In the genomic region with DNA sequence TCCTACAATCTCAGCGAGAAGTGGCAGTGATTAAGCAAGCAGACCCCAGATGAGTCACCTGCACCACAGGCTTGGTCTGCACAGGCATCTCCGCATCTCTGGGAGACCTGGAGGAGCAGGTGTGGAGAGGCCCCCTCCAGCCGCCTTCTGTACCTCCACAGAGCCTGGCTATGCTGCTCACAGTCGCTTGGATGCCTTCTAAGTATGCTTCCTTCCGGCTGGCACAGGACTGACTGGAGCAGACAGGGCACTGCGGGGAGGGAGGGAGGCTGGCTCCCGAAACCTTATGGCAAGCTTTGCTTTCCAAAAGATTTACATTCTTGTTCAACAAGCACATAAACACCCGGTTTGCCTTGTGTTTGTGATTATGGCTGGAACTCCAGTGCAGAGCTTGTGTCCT, we compare ENCODE assay signal across 12 mouse cellular contexts.
DNase-seq lines count a peak whose midpoint lies in the region; ATAC-seq lines count a peak whose summit lies in the region.
"Had no signal": no experiment of that assay in that cellular context is flagged by ENCODE, and none has a peak within 500 bp of the region (broad histone marks: within the 10 kb centered on the region; RNA-seq: fewer than 3 reads in every experiment).

No protein-coding gene starts in this region.

- H3K27ac ChIP-seq in hindbrain, embryonic 16.5 days (ENCODE audit: low read depth, low read length) = no peak overlapping the region
- H3K27ac ChIP-seq in hindbrain, embryonic 14.5 days = no peak overlapping the region
- H3K27ac ChIP-seq: hindbrain, embryonic 12.5 days; liver, embryonic 15.5 days; neural tube, embryonic 13.5 days had no signal

- ATAC-seq in hindbrain, embryonic 16.5 days = peak; percentile 80
- no peak for ATAC-seq in hindbrain, embryonic 14.5 days (ENCODE audit: low FRiP score)

- H3K9ac ChIP-seq in hindbrain, embryonic 16.5 days (ENCODE audit: low read depth, low read length) = no peak overlapping the region
- H3K9ac ChIP-seq in hindbrain, embryonic 14.5 days = no peak overlapping the region
- H3K9ac ChIP-seq: hindbrain, embryonic 12.5 days; liver, embryonic 15.5 days; neural tube, embryonic 13.5 days had no signal

- no peaks in the 10 kb centered on the region for H3K4me1 ChIP-seq in hindbrain, embryonic 16.5 days (ENCODE audit: control insufficient read depth, insufficient read depth, low read depth, low read length)
- H3K4me1 ChIP-seq in hindbrain, embryonic 14.5 days (replicated peaks; ENCODE audit: control insufficient read depth, insufficient read depth, low read length) = no peaks in the 10 kb centered on the region
- H3K4me1 ChIP-seq: hindbrain, embryonic 12.5 days; liver, embryonic 15.5 days; neural tube, embryonic 13.5 days had no signal

- H3K4me3 ChIP-seq in hindbrain, embryonic 16.5 days (ENCODE audit: low read length) = no peak overlapping the region
- no peak overlapping the region for H3K4me3 ChIP-seq in hindbrain, embryonic 14.5 days (replicated peaks; ENCODE audit: low read length)
- H3K4me3 ChIP-seq: hindbrain, embryonic 12.5 days; liver, embryonic 15.5 days; neural tube, embryonic 13.5 days had no signal

- no peaks in the 10 kb centered on the region for H3K36me3 ChIP-seq in hindbrain, embryonic 16.5 days (ENCODE audit: control insufficient read depth, insufficient read depth, low read length)
- H3K36me3 ChIP-seq in hindbrain, embryonic 14.5 days (replicated peaks; ENCODE audit: control insufficient read depth, insufficient read depth) = no peaks in the 10 kb centered on the region
- H3K36me3 ChIP-seq: hindbrain, embryonic 12.5 days; liver, embryonic 15.5 days; neural tube, embryonic 13.5 days had no signal

- no peaks in the 10 kb centered on the region for H3K9me3 ChIP-seq in hindbrain, embryonic 16.5 days (ENCODE audit: control insufficient read depth, low read length)
- H3K9me3 ChIP-seq in hindbrain, embryonic 14.5 days (ENCODE audit: control insufficient read depth, low read length) = no peaks in the 10 kb centered on the region
- H3K9me3 ChIP-seq: hindbrain, embryonic 12.5 days; liver, embryonic 15.5 days; neural tube, embryonic 13.5 days had no signal

- H3K4me2 ChIP-seq in hindbrain, embryonic 16.5 days (ENCODE audit: low read length) = no peak overlapping the region
- H3K4me2 ChIP-seq in hindbrain, embryonic 14.5 days (replicated peaks) = no peak overlapping the region
- H3K4me2 ChIP-seq: hindbrain, embryonic 12.5 days; liver, embryonic 15.5 days; neural tube, embryonic 13.5 days had no signal

- peaks cover 5% of the 10 kb centered on the region; the same call in 1 of the 2 replicates for H3K27me3 ChIP-seq in hindbrain, embryonic 16.5 days (replicated peaks; ENCODE audit: control insufficient read depth, insufficient read depth, low read length)
- H3K27me3 ChIP-seq in hindbrain, embryonic 14.5 days (ENCODE audit: control insufficient read depth, insufficient read depth, low read length) = no peaks in the 10 kb centered on the region
- H3K27me3 ChIP-seq: liver, embryonic 15.5 days had no signal

- DNase-seq in hindbrain, embryonic 14.5 days (ENCODE audit: low spot score) = no peak
- peak; percentile 91 for DNase-seq in brain, adult 2 months (ENCODE audit: low read depth, low spot score)
- DNase-seq in cerebellum, adult 11 months = peak; percentile 70
- DNase-seq in cerebellum, postnatal 25 days = peak; percentile 75 to 84
- DNase-seq in MN1 (ENCODE audit: low spot score) = no peak
- DNase-seq in heart, postnatal 4 days = no peak
- DNase-seq: embryo, embryonic 11 days; kidney, adult 18-20 months had no signal

- 65% methylated on average over 8 of the region's 8 CpGs for WGBS in hindbrain, embryonic 16.5 days
- 74% methylated on average over 8 of the region's 8 CpGs for WGBS in hindbrain, embryonic 14.5 days

Comparison
In these comparisons a context has a peak if more than half of its experiments do, and no peak if none do; other contexts are left out.
1. DNase-seq: peak in brain, adult 2 months (single experiment), cerebellum, adult 11 months (single experiment) and cerebellum, postnatal 25 days (2 of 2); none in hindbrain, embryonic 14.5 days (single experiment), MN1 (single experiment) and heart, postnatal 4 days (single experiment).